Mouse (Mus musculus) heart, embryonic 15.5 days (tissue): ENCODE measurements around the gene Zcrb1. TPM values are rescaled to one million over a fixed set of nuclear protein-coding genes. Genes with fewer than 3 reads are reported as not detected.

Experiments used
- ATAC-seq: fragments of 200-750 bp; cut with Nextera tagmentation; replicated peaks from 2 replicates; pipeline ENCODE4 v1.8.0; 2017; ENCODE audit warnings: low read depth, moderate TSS enrichment; ENCODE audit not compliant: insufficient number of reproducible peaks, insufficient read depth, low FRiP score
- H3K27ac ChIP-seq: fragments of 300-500 bp; sonication (generic); 2 replicates; pipeline ENCODE4 v1.5.1; 2015; ENCODE audit warnings: mild to moderate bottlenecking, inconsistent platforms
- H3K27me3 ChIP-seq: fragments of 300-500 bp; sonication (generic); 2 replicates; pipeline ENCODE4 v1.6.1; 2015; ENCODE audit warnings: inconsistent platforms
- H3K36me3 ChIP-seq: fragments of 300-500 bp; sonication (generic); 2 replicates; pipeline ENCODE4 v1.6.1; 2015; ENCODE audit warnings: mild to moderate bottlenecking, inconsistent platforms
- H3K4me1 ChIP-seq: fragments of 300-500 bp; sonication (generic); replicated peaks from 2 replicates; pipeline ENCODE4 v1.6.1; 2015; ENCODE audit warnings: inconsistent platforms
- H3K4me2 ChIP-seq: fragments of 300-500 bp; sonication (generic); 2 replicates; pipeline ENCODE4 v1.6.1; 2015; ENCODE audit warnings: inconsistent platforms, mild to moderate bottlenecking, moderate library complexity
- H3K4me3 ChIP-seq: fragments of 300-500 bp; sonication (generic); 2 replicates; pipeline ENCODE4 v1.5.1; 2015; ENCODE audit warnings: mild to moderate bottlenecking, inconsistent platforms
- H3K9ac ChIP-seq: fragments of 300-500 bp; sonication (generic); 2 replicates; pipeline ENCODE4 v1.6.1; 2015; ENCODE audit warnings: mild to moderate bottlenecking, inconsistent platforms
- H3K9me3 ChIP-seq: fragments of 300-500 bp; sonication (generic); replicated peaks from 2 replicates; pipeline ENCODE4 v1.6.1; 2016; ENCODE audit warnings: inconsistent platforms
- WGBS: fragments of 180-500 bp; shearing (Covaris S2); methylation state at CpG from one replicate; pipeline ENCODE4 v1.1.7; 2015; ENCODE audit warnings: mixed read lengths; 5-methylcytosine and 5-hydroxymethylcytosine counted together
- polyA plus RNA-seq: library from polyadenylated mRNA; unstranded; fragments of >200 nt; fragmentation: Nextera tagmentation; extraction: Ambion mirVana; gene quantifications from 2 replicates; pipeline ENCODE4 v1.2.1, GENCODE M21; 2015

Zcrb1 gene
- polyA plus RNA-seq: 99.7 and 115 TPM in 2 replicates

DNA sequence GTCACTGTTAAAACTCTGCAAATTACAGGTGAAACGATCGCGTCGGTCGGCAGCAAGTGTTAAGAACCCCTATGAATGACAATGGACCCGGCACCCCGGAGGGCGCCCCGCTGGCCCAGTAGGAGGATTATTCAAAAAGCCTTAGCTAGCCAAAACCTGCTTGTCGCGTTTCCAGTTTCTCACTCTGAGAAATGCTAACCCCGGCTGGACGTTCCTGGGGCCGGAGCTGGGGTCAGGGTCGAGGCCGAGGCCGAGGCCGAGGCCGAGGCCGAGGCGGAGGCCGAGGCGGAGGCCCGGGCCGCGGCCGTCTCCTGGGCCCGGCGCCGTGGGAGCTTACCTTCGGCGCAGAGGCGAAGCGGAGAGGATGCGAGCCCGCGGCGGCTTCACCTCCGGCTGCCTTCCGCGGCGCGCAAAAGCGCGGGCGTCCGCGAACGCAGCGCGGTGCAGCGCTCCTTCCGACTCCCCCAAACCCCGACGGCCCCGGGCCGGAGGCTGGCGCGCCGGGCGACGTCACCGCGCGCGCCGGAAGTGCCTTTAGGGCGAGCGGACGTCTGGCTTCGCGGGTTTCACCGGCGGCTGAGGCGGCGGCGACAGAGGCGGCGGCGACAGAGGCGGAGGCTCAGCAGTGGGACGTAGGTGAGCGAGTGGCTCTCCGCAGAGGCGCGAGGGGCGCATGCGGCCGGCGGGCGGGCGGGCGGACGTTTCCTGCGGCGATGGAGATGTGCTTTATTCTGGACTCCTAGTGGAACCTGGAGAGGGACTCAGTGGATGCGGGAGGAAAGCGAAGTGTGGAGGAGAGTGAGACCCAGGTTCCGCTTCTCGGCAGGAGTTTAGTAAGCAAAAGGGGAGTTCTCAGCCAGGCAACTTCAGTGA is at the start of gene Zcrb1, which contains the start of gene Pphln1:
Zcrb1 (minus strand) TSS at position 509 of the 873 bp plus-strand sequence.
Pphln1 (plus strand) TSS at position 525 of the 873 bp plus-strand sequence.
- WGBS: 0% methylated on average over 100 of the region's 100 CpGs

DNA sequence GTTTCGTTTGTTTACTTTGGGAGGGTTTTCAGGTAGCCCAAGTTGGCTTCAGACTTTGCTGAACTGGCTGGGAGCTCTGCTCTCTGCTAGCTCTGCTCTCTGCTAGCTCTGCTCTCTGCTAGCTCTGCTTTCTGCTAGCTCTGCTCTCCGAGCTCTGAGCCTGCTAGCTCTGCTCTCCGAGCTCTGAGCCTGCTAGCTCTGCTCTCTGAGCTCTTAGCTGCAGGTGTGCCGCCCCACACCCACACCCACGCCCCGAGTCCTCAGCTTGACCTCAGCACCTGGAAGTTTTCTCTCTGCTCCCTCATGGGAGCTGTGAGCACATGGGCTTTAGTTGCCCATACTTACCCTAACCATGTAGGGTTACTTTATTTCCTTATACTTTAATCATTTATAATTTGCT is 45.5 kb upstream of the Zcrb1 start:
- Histone ChIP-seq H3K27me3 (no peaks in the 10 kb centered on the region), H3K4me2 (no peak overlapping the region), H3K36me3 (peaks cover 17% of the 10 kb centered on the region), H3K27ac (no peak overlapping the region), H3K9ac (no peak overlapping the region), H3K9me3 (no peaks in the 10 kb centered on the region), H3K4me3 (no peak overlapping the region), H3K4me1 (no peaks in the 10 kb centered on the region)
- no peak for ATAC-seq
- WGBS: 80% methylated on average over 6 of the region's 6 CpGs

More for the DNA sequence above, at the start of gene Zcrb1, which contains the start of gene Pphln1:
- peak within 1 kb of the TSS; percentile 98 for H3K9ac ChIP-seq
- H3K9me3 ChIP-seq: no peaks in the 10 kb centered on the region
- peak within 1 kb of the TSS; percentile 100 for H3K4me3 ChIP-seq
- H3K27me3 ChIP-seq: no peaks in the 10 kb centered on the region
- H3K36me3 ChIP-seq: peaks cover 9% of the 10 kb centered on the region
- peaks cover 28% of the 10 kb centered on the region for H3K4me1 ChIP-seq
- H3K27ac ChIP-seq: peak within 1 kb of the TSS; percentile 90
- peak within 1 kb of the TSS; percentile 80 for H3K4me2 ChIP-seq
- peak; percentile 91 for ATAC-seq

DNA sequence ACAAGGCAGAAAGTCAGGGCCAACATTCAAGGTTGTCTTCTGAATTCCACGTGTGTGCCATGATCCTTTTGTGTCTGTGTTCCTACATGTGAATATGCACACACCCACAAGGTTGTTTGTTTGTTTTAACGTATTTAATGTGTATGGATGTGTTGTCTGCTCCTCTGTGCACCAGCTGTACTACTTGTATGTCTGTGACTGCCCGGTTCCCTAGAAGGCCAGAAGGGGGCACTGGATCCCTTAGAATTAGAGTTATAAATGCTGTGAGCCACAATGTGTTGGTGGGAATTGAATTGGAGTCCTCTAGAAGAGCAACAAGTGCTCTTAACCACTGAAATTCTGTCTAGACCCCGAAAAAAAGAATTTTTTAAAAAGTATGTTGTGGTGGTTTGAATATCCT is 44.1 kb upstream of the Zcrb1 start:
- Histone ChIP-seq H3K4me3 (no peak overlapping the region), H3K36me3 (peaks cover 17% of the 10 kb centered on the region), H3K4me1 (no peaks in the 10 kb centered on the region), H3K9me3 (no peaks in the 10 kb centered on the region), H3K27me3 (no peaks in the 10 kb centered on the region), H3K4me2 (no peak overlapping the region), H3K27ac (no peak overlapping the region), H3K9ac (no peak overlapping the region)
- no peak for ATAC-seq
- 94% methylated on average over 4 of the region's 4 CpGs for WGBS

DNA sequence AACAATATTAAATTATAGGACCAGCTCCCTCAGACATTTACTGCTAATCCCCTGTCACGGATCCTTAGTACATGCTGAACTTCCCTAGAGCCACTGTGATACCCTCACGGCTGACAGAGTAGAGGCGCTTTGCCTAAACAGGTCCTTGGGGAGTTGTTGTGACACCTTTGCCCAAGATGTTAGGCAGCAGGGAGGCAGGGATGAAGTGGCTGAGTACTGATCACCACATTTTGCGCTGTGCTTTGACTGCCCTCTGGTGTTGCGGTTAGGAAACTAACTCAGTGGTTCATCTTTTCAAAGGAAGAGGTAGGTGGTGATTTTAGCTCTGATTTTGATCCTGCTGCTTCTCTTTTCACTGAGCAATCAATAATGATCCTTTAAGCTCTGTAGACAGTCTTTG is 40.5 kb upstream of the Zcrb1 start:
- no peaks in the 10 kb centered on the region for H3K27me3 ChIP-seq
- no peak overlapping the region for H3K9ac ChIP-seq
- H3K36me3 ChIP-seq: peaks cover 15% of the 10 kb centered on the region
- H3K4me1 ChIP-seq: 0 out of 2 replicates have a peak, but pooled peaks cover 2% of the 10 kb centered on the region
- WGBS: 42% methylated on average over 5 of the region's 5 CpGs
- H3K9me3 ChIP-seq: no peaks in the 10 kb centered on the region
- ATAC-seq: no peak
- no peak overlapping the region for H3K27ac ChIP-seq
- no peak overlapping the region for H3K4me3 ChIP-seq
- no peak overlapping the region for H3K4me2 ChIP-seq

DNA sequence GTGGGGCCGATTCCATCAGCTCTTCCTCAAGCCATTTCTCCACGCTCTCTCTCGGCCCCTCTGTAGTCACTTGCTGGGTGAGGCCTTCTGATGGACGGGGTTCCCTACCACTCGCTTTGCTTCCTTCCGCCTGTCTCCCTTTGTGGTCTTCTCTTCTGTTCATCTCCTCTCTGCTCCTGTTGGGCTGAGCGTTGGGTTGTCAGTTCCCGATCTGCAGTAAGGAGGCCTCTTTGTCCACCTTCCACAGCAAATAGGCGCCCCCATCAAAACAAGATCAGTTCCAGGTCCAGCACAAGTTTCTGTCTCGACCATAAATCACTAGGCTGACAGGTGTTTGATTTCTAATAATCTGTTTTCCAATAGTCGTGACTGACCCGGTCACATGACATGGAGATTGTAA is 37.9 kb upstream of the Zcrb1 start:
- H3K9me3 ChIP-seq: no peaks in the 10 kb centered on the region
- no peaks in the 10 kb centered on the region for H3K27me3 ChIP-seq
- H3K36me3 ChIP-seq: no peaks in the 10 kb centered on the region; the same call in 1 of the 2 replicates
- no peak overlapping the region for H3K9ac ChIP-seq
- no peak overlapping the region for H3K27ac ChIP-seq
- ATAC-seq: no peak
- H3K4me2 ChIP-seq: no peak overlapping the region
- 87% methylated on average over 12 of the region's 12 CpGs for WGBS
- no peak overlapping the region for H3K4me3 ChIP-seq
- 0 out of 2 replicates have a peak, but pooled peaks cover 2% of the 10 kb centered on the region for H3K4me1 ChIP-seq

DNA sequence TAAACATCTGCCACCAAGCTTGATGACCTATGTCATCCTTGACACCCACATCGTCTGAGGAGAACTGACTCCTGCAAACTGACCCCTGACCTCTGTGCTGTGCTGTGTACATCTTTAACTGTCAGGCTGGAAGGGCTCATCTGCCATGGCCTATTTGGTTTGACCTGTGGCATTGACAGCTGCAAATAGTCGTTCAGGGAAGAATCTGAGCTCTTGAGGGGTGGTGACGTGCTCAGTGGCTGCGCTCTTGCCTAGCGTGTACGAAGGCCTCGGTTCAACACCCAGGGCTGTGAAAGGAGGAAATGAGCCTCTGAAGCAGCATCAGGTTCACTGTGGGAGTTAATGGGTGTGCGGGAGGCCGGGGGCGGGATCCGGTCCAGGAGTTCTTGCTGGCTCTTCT is 35.7 kb upstream of the Zcrb1 start:
- ATAC-seq: 0 out of 2 replicates have a peak, but pooled peaks have one; percentile 18
- H3K9ac ChIP-seq: no peak overlapping the region

DNA sequence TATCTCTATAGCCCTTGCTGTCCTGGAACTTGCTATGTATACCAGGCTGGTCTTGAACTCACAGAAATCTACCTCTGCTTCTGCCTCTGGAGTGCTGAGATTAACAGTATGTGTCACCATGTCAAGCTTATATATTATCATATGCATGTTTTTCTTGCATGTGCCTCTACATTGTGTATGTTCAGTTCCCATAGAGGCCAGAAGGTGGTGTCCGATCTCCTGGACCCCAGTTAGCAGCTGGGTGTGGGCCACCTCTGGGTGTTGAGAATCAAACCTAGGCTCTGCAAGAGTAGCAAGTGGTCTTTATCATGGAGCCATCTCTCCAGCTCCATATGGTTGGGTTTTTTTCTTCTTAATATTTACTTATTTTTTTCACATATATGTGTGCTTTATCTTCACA is 24.4 kb upstream of the Zcrb1 start:
- no peaks in the 10 kb centered on the region for H3K27me3 ChIP-seq
- H3K4me1 ChIP-seq: no peaks in the 10 kb centered on the region
- no peak for ATAC-seq
- H3K4me3 ChIP-seq: no peak overlapping the region
- H3K4me2 ChIP-seq: no peak overlapping the region
- 82% methylated on average over 1 of the region's 1 CpGs for WGBS
- H3K27ac ChIP-seq: no peak overlapping the region
- H3K9me3 ChIP-seq: no peaks in the 10 kb centered on the region
- no peak overlapping the region for H3K9ac ChIP-seq
- H3K36me3 ChIP-seq: peaks cover 22% of the 10 kb centered on the region

More for the DNA sequence above, 35.7 kb upstream of the Zcrb1 start:
- Histone ChIP-seq H3K27ac (no peak overlapping the region), H3K27me3 (no peaks in the 10 kb centered on the region), H3K9me3 (no peaks in the 10 kb centered on the region), H3K4me3 (no peak overlapping the region), H3K4me1 (0 out of 2 replicates have a peak, but pooled peaks cover 2% of the 10 kb centered on the region), H3K4me2 (no peak overlapping the region), H3K36me3 (peaks cover 1% of the 10 kb centered on the region; the same call in 1 of the 2 replicates)
- 49% methylated on average over 11 of the region's 11 CpGs for WGBS

DNA sequence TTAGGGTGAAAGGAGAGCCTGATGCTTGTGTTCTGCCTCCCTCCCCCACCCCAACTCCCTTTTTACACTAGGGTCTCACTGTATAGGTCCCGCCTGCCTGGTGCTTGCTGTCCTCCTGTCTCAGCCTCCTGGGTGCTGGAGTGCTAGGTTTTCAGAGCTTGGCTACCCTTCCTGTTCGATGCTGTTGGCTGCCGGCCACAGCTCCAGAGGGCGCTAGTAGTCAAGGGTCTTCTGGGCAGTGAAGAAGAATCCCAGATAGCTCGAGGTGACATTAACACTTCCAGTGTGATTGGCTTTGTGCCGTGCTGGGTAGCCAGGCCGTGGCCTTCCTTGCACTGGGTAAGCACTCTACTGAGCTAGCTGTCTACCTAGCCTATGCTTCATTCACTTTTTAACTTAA is 22.5 kb upstream of the Zcrb1 start:
- no peaks in the 10 kb centered on the region for H3K27me3 ChIP-seq
- H3K4me2 ChIP-seq: no peak overlapping the region
- no peak for ATAC-seq
- H3K9me3 ChIP-seq: no peaks in the 10 kb centered on the region
- H3K36me3 ChIP-seq: peaks cover 22% of the 10 kb centered on the region
- WGBS: 66% methylated on average over 7 of the region's 7 CpGs
- H3K9ac ChIP-seq: no peak overlapping the region
- H3K27ac ChIP-seq: no peak overlapping the region
- H3K4me3 ChIP-seq: no peak overlapping the region
- H3K4me1 ChIP-seq: no peaks in the 10 kb centered on the region

DNA sequence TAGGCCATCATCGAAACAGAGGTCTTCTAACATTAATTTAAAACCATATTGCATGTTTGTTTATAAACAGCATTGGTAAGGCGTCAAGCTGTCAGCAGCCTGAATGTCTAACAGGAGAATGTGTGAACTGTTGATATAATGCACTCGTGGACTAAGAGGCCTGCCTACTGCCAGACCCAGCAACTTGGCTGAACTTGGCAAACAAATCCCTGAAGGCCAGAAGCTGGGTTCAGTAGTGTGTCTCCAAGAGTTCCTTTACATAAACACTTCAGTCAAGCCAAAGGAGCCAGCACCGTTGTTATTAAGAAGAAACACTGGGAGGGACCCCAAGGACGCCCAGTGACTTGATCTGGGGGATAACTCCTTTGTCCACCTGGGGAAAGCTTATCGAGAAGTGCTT is 18.2 kb upstream of the Zcrb1 start:
- no peak overlapping the region for H3K9ac ChIP-seq
- H3K9me3 ChIP-seq: no peaks in the 10 kb centered on the region
- no peaks in the 10 kb centered on the region for H3K27me3 ChIP-seq
- H3K4me2 ChIP-seq: no peak overlapping the region
- ATAC-seq: no peak
- no peaks in the 10 kb centered on the region for H3K4me1 ChIP-seq
- no peak overlapping the region for H3K27ac ChIP-seq
- no peak overlapping the region for H3K4me3 ChIP-seq
- peaks cover 12% of the 10 kb centered on the region; the same call in 1 of the 2 replicates for H3K36me3 ChIP-seq
- 69% methylated on average over 6 of the region's 6 CpGs for WGBS

DNA sequence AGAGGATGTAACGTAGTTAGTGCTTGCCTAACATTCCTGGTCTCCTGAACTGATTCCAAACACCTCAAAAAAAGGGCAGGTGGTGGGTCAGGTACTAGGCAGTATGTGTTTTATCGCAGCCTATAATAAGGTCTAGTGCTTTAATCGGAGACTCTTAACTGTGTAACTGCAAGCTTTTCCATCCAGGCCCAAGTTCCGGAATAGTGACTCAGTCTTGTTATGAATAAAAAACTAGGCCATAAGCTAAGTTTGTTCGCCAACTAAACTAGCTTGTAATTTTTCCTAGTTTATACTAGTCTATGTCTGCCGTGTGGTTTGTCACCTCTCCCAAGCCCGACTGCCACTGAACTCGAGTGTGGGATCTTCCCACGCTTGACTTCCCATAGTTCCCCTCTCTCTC is 16.3 kb upstream of the Zcrb1 start:
- 93% methylated on average over 9 of the region's 9 CpGs for WGBS
- peaks cover 6% of the 10 kb centered on the region; the same call in 1 of the 2 replicates for H3K36me3 ChIP-seq
- no peak for ATAC-seq

DNA sequence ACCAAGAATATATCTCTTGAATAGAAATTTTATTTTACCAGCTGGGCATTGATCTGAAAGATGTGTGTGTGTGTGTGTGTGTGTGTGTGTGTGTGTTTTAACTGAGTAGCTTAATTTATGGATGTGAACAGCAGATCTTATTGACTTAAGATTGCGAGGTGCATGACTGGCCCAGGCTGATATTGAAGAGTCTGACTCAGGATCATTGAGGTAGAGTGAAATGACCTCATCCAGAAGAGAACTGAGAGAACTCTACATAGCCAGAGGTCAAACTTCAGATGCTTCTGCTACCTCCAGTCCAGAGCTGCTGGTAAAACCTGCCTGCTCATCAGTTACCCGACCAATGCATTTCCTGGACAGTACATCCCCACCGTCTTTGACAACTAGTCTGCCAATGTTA is 14.3 kb upstream of the Zcrb1 start:
- 92% methylated on average over 3 of the region's 3 CpGs for WGBS
- Histone ChIP-seq H3K27me3 (no peaks in the 10 kb centered on the region), H3K9ac (no peak overlapping the region), H3K36me3 (peaks cover 6% of the 10 kb centered on the region; the same call in 1 of the 2 replicates), H3K4me1 (no peaks in the 10 kb centered on the region), H3K9me3 (no peaks in the 10 kb centered on the region), H3K4me2 (no peak overlapping the region), H3K27ac (no peak overlapping the region), H3K4me3 (no peak overlapping the region)
- no peak for ATAC-seq

More for the DNA sequence above, 16.3 kb upstream of the Zcrb1 start:
- no peaks in the 10 kb centered on the region for H3K27me3 ChIP-seq
- no peak overlapping the region for H3K4me3 ChIP-seq
- H3K4me1 ChIP-seq: no peaks in the 10 kb centered on the region
- no peak overlapping the region for H3K27ac ChIP-seq
- no peak overlapping the region for H3K9ac ChIP-seq
- no peaks in the 10 kb centered on the region for H3K9me3 ChIP-seq
- no peak overlapping the region for H3K4me2 ChIP-seq
